Mouse (Mus musculus) C2C12 (cell line): ENCODE measurements around the gene Sgip1. TPM values are rescaled to one million over a fixed set of nuclear protein-coding genes. Genes with fewer than 3 reads are reported as not detected.

Source experiments
- H3K27me3 ChIP-seq: one replicate; pipeline ENCODE4 v1.6.1; 2011; ENCODE audit not compliant: control insufficient read depth, insufficient read depth, insufficient read length
- H3K36me3 ChIP-seq: one replicate; pipeline ENCODE4 v1.6.1; 2011; ENCODE audit not compliant: control insufficient read depth, insufficient read depth
- H3K4me3 ChIP-seq: one replicate; pipeline ENCODE4 v1.5.1; 2011; ENCODE audit warnings: mild to moderate bottlenecking, control low read depth; ENCODE audit not compliant: poor library complexity, insufficient read depth, severe bottlenecking
- H3K79me2 ChIP-seq: one replicate; pipeline ENCODE4 v1.6.1; 2011; ENCODE audit not compliant: control insufficient read depth, insufficient read depth
- H3K79me3 ChIP-seq: one replicate; pipeline ENCODE4 v1.6.1; 2011; ENCODE audit warnings: low read depth, control low read depth
- H3ac ChIP-seq: one replicate; pipeline ENCODE3; 2011; ENCODE audit warnings: low read depth; ENCODE audit not compliant: control insufficient read depth, insufficient read length
- CEBPB ChIP-seq: IDR thresholded peaks from one replicate; pipeline ENCODE4 v1.6.1; 2011; ENCODE audit warnings: low read depth, mild to moderate bottlenecking, control low read depth, moderate library complexity
- CTCF ChIP-seq: IDR thresholded peaks from one replicate; pipeline ENCODE4 v1.5.1; 2011; ENCODE audit not compliant: control insufficient read depth, insufficient read depth, insufficient read length
- FOSL1 ChIP-seq: IDR thresholded peaks from one replicate; pipeline ENCODE4 v1.8.0; 2011; ENCODE audit warnings: mild to moderate bottlenecking, low read length; ENCODE audit not compliant: poor library complexity, insufficient read depth, severe bottlenecking
- MAX ChIP-seq: IDR thresholded peaks from one replicate; pipeline ENCODE4 v1.6.1; 2011; ENCODE audit warnings: mild to moderate bottlenecking, control low read depth
- MYOD1 ChIP-seq: IDR thresholded peaks from one replicate; pipeline ENCODE4 v1.6.1; 2011; ENCODE audit warnings: low read depth; ENCODE audit not compliant: control insufficient read depth, insufficient read length
- MYOG ChIP-seq: IDR thresholded peaks from one replicate; pipeline ENCODE4 v1.6.1; 2011; ENCODE audit not compliant: control insufficient read depth, insufficient read length; ENCODE audit errors: extremely low read depth
- USF1 ChIP-seq: IDR thresholded peaks from one replicate; pipeline ENCODE4 v1.6.1; 2011; ENCODE audit warnings: low read depth, mild to moderate bottlenecking, control low read depth, moderate library complexity
- polyA plus RNA-seq: library from polyadenylated mRNA; unstranded; fragments of >200 nt; fragmentation: generic; extraction: Trizol; gene quantifications from one replicate; pipeline ENCODE4 v1.2.1, GENCODE M21; 2012; ENCODE audit warnings: missing spikeins

Sgip1 gene
- polyA plus RNA-seq, 1 experiment: 0.07 TPM

DNA sequence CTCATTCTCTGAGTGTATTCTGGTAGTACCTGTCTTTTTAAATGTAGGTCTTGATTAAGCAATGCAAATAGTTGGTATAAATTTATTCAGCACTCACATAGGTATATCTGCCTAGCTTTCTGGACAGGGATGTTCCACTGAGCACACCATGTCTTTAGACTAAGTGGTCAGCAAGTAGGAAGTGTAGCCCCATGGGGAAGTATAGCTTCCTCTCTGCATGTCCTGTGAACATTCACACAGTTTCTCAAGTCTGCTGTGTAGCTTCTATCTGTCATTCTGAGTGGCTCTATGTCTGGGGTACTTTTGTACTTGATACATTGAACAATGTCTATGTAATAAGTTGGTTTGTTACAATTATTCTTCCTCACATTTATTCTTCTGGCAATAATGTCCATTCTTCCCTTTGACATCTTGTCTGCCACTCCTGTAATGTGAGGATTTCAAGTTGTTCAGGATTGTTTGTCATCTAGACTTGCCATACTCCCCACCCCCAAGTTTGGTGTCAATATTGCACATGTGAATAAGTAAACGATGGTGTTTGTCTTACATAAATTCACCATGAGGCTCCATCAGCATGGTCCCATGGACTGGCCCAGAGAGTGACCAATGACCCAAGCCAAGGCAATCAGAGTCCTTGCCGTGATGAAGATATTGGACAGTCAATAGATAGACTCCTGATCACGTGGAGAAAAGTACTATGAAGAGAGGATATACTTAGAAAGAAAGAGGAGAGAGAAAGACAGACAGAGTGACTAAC is 12.4 kb downstream of the Sgip1 start:
- H3ac ChIP-seq: no peak overlapping the region
- H3K79me2 ChIP-seq: no peaks in the 10 kb centered on the region
- TF ChIP-seq USF1 (no peak), CTCF (no peak), MYOD1 (no peak), MAX (no peak), FOSL1 (no peak), CEBPB (no peak), MYOG (no peak)
- H3K27me3 ChIP-seq: no peaks in the 10 kb centered on the region
- no peak overlapping the region for H3K4me3 ChIP-seq
- H3K79me3 ChIP-seq: no peaks in the 10 kb centered on the region
- no peaks in the 10 kb centered on the region for H3K36me3 ChIP-seq

- peak overlapping the region; percentile 51 for H3ac ChIP-seq
- H3K79me2 ChIP-seq: no peaks in the 10 kb centered on the region
- H3K79me3 ChIP-seq: no peaks in the 10 kb centered on the region
- H3K4me3 ChIP-seq: peak overlapping the region; percentile 21
- TF ChIP-seq MAX (no peak), CEBPB (no peak), FOSL1 (no peak), USF1 (no peak), CTCF (no peak), MYOD1 (no peak), MYOG (no peak)
- H3K36me3 ChIP-seq: no peaks in the 10 kb centered on the region
- no peaks in the 10 kb centered on the region for H3K27me3 ChIP-seq
These were observed 18.2 kb downstream of the Sgip1 start for GRCm38 (mm10) chr4:102759095-102759890.

DNA sequence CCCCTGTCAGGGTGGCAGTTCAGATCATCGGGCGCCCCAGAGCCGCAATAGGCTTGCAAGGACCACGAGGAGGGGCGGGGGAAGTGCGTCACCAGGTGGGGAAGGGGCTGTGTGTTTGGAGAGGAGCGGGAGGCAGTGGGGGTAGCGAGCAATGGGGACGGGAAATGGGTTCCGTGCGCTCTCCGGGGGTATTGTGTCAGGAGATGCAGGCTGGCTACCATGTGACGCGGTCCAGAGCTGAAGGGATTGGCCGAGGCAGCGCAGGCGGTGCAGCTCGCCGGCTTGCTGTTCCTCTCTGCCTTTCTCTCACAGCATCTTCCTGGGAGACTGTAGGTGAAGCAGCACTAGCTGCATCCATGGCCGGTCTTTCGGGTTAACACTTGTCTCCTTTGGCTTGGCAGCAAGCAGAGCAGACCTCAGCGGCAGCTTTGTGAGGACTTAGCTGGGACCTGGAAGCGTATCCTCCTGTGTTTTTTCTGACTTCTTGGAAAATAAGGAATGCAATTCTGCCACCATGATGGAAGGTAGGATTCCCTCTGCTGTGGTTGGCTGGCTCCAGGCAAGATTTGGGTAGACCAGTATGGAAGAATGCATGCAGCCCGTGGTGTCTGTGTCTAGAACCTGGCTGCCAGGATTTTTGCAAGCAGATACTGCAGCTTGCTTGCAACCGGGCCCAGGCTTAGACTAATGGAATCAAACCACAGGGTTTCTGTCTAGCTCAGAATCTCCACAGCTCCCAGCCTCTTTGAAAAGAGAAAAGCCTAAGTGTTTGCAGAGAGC is 19.1 kb downstream of the Sgip1 start:
- H3K27me3 ChIP-seq: no peaks in the 10 kb centered on the region
- no peaks in the 10 kb centered on the region for H3K36me3 ChIP-seq
- no peak overlapping the region for H3K4me3 ChIP-seq
- no peaks in the 10 kb centered on the region for H3K79me3 ChIP-seq
- TF ChIP-seq USF1 (peak; percentile 45), MYOG (no peak)
- peak overlapping the region; percentile 0 for H3ac ChIP-seq
- no peaks in the 10 kb centered on the region for H3K79me2 ChIP-seq

DNA sequence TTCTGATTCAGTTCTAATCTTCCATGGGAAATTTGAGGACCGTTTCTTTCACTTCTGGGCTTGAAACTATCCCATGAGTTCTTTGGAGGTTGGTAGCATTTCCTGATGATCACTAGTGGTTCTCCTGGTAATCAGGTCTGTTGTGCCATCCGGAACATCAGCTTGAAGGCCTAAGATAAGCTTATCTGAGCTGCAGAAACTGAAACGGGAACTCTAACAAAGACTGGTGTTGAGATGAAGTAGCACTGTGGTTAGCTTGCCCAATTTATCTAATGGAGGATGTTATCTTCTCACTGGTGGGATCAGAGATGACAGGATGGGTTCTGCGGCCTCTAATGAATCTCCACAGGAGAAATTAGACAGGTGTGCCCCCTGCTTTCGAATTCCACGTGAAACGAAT is 21.0 kb downstream of the Sgip1 start:
- no peaks in the 10 kb centered on the region for H3K27me3 ChIP-seq
- no peak overlapping the region for H3K4me3 ChIP-seq
- TF ChIP-seq USF1 (no peak), CEBPB (no peak), MAX (no peak), MYOD1 (no peak), MYOG (no peak), CTCF (no peak), FOSL1 (no peak)
- H3K36me3 ChIP-seq: no peaks in the 10 kb centered on the region
- no peaks in the 10 kb centered on the region for H3K79me3 ChIP-seq
- no peak overlapping the region for H3ac ChIP-seq
- no peaks in the 10 kb centered on the region for H3K79me2 ChIP-seq

GRCm38 (mm10) chr4:102769070-102769469 is 28.0 kb downstream of the Sgip1 start:
- Histone ChIP-seq H3K27me3 (no peaks in the 10 kb centered on the region), H3K79me2 (no peaks in the 10 kb centered on the region), H3K4me3 (no peak overlapping the region), H3K36me3 (no peaks in the 10 kb centered on the region), H3ac (no peak overlapping the region), H3K79me3 (no peaks in the 10 kb centered on the region)
- no peak for TF ChIP-seq MAX
- TF ChIP-seq CTCF: no peak
- TF ChIP-seq MYOD1: no peak
- no peak for TF ChIP-seq USF1
